Mouse (Mus musculus): ENCODE measurements around the gene Ttc41. TPM values are rescaled to one million over a fixed set of nuclear protein-coding genes. Genes with fewer than 3 reads are reported as not detected.

Gene Ttc41
- polyA plus RNA-seq, 1 experiment: 2.9 TPM

GRCm38 (mm10) chr10:86779816-86780500 is 74.3 kb downstream of the Ttc41 start:
- no peak for TF ChIP-seq CTCF (IDR thresholded peaks at IDR 0.05; ENCODE audit: borderline replicate concordance, insufficient read depth, low read depth, low read length)
- no peak for TF ChIP-seq POLR2A (IDR thresholded peaks at IDR 0.05; ENCODE audit: borderline replicate concordance, insufficient read depth, low read length)
- peak overlapping the region; percentile 59 for H3K4me3 ChIP-seq (replicated peaks; ENCODE audit: insufficient read depth, low read depth, low read length)
- peaks cover 5% of the 10 kb centered on the region; the same call in 1 of the 2 replicates for H3K4me1 ChIP-seq (ENCODE audit: control insufficient read depth, insufficient read depth, low read length)
- H3K27ac ChIP-seq (ENCODE audit: insufficient read depth, low read length): peak overlapping the region; percentile 39
- no peak for DNase-seq
- H3K27me3 ChIP-seq (ENCODE audit: control insufficient read depth, insufficient read depth, low read length): no peaks in the 10 kb centered on the region
- 24% methylated on average over 12 of the region's 12 CpGs for WGBS

DNA sequence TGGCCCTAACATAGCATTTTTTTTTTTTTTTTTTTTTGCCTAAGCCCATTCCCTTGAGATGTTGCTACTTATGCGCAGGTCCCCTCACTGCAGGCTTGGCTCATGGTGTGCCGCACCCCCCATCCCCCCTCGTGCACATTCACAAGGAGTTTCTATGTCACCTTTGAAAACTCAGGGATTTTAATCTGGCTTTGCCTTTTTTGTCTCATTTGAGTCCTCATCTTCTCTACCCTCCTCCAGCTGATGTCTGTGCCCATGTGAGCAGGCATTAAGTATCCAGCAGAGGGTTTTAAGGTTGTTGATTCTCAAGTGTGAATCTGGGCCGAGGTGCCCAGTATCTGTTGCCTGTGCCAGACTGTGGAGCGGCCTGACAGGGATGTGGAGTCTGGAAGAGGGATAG is 76.0 kb downstream of the Ttc41 start:
- peaks cover 5% of the 10 kb centered on the region; the same call in 1 of the 2 replicates for H3K4me1 ChIP-seq (ENCODE audit: control insufficient read depth, insufficient read depth, low read length)
- WGBS: 67% methylated on average over 5 of the region's 5 CpGs
- no peak overlapping the region for H3K4me3 ChIP-seq (replicated peaks; ENCODE audit: insufficient read depth, low read depth, low read length)
- no peaks in the 10 kb centered on the region for H3K27me3 ChIP-seq (ENCODE audit: control insufficient read depth, insufficient read depth, low read length)
- no peak for DNase-seq
- TF ChIP-seq POLR2A (IDR thresholded peaks at IDR 0.05; ENCODE audit: borderline replicate concordance, insufficient read depth, low read length) (no peak), CTCF (IDR thresholded peaks at IDR 0.05; ENCODE audit: borderline replicate concordance, insufficient read depth, low read depth, low read length) (no peak)
- H3K27ac ChIP-seq (ENCODE audit: insufficient read depth, low read length): no peak overlapping the region

DNA sequence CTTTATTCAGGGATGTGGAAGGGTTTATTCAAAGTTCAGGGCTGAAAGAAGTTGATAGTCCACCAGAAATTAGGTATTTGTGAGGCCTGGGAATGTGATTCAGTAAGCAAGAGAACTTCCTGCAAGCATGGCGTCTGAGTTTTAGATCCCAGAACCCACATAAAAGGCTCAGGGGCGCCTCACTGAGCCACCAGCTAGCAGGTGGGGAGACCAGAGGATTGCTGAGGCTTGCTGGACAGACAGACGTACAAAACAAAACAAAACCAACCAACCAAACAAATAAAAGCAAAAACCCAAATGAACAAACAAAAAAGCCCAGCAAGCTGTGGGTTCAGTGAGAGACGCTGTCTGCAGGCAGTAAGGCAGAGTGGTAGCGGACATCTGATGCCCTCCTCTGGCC is 77.0 kb downstream of the Ttc41 start:
- TF ChIP-seq POLR2A (IDR thresholded peaks at IDR 0.05; ENCODE audit: borderline replicate concordance, insufficient read depth, low read length): no peak
- TF ChIP-seq CTCF (IDR thresholded peaks at IDR 0.05; ENCODE audit: borderline replicate concordance, insufficient read depth, low read depth, low read length): no peak
- no peak overlapping the region for H3K27ac ChIP-seq (ENCODE audit: insufficient read depth, low read length)
- no peaks in the 10 kb centered on the region for H3K27me3 ChIP-seq (ENCODE audit: control insufficient read depth, insufficient read depth, low read length)
- no peak for DNase-seq
- H3K4me3 ChIP-seq (replicated peaks; ENCODE audit: insufficient read depth, low read depth, low read length): no peak overlapping the region
- 81% methylated on average over 5 of the region's 5 CpGs for WGBS
- peaks cover 2% of the 10 kb centered on the region; the same call in 1 of the 2 replicates for H3K4me1 ChIP-seq (ENCODE audit: control insufficient read depth, insufficient read depth, low read length)

- no peak overlapping the region for H3K27ac ChIP-seq (ENCODE audit: insufficient read depth, low read length)
- 88% methylated on average over 5 of the region's 5 CpGs for WGBS
These were observed 78.0 kb downstream of the Ttc41 start for GRCm38 (mm10) chr10:86783561-86783960.

GRCm38 (mm10) chr10:86784126-86784675 is 78.6 kb downstream of the Ttc41 start:
- no peak overlapping the region for H3K4me3 ChIP-seq (replicated peaks; ENCODE audit: insufficient read depth, low read depth, low read length)
- TF ChIP-seq POLR2A (IDR thresholded peaks at IDR 0.05; ENCODE audit: borderline replicate concordance, insufficient read depth, low read length) (no peak), CTCF (IDR thresholded peaks at IDR 0.05; ENCODE audit: borderline replicate concordance, insufficient read depth, low read depth, low read length) (no peak)
- no peak overlapping the region for H3K27ac ChIP-seq (ENCODE audit: insufficient read depth, low read length)
- no peak for DNase-seq
- H3K4me1 ChIP-seq (ENCODE audit: control insufficient read depth, insufficient read depth, low read length): peaks cover 6% of the 10 kb centered on the region
- 96% methylated on average over 5 of the region's 5 CpGs for WGBS
- H3K27me3 ChIP-seq (ENCODE audit: control insufficient read depth, insufficient read depth, low read length): no peaks in the 10 kb centered on the region

More at GRCm38 (mm10) chr10:86783561-86783960, 78.0 kb downstream of the Ttc41 start:
- no peaks in the 10 kb centered on the region for H3K27me3 ChIP-seq (ENCODE audit: control insufficient read depth, insufficient read depth, low read length)
- H3K4me1 ChIP-seq (ENCODE audit: control insufficient read depth, insufficient read depth, low read length): peaks cover 6% of the 10 kb centered on the region
- no peak for TF ChIP-seq POLR2A (IDR thresholded peaks at IDR 0.05; ENCODE audit: borderline replicate concordance, insufficient read depth, low read length)
- TF ChIP-seq CTCF (IDR thresholded peaks at IDR 0.05; ENCODE audit: borderline replicate concordance, insufficient read depth, low read depth, low read length): no peak
- no peak overlapping the region for H3K4me3 ChIP-seq (replicated peaks; ENCODE audit: insufficient read depth, low read depth, low read length)
- DNase-seq: no peak

GRCm38 (mm10) chr10:86785396-86785795 is 79.8 kb downstream of the Ttc41 start:
- TF ChIP-seq CTCF (IDR thresholded peaks at IDR 0.05; ENCODE audit: borderline replicate concordance, insufficient read depth, low read depth, low read length): no peak
- TF ChIP-seq POLR2A (IDR thresholded peaks at IDR 0.05; ENCODE audit: borderline replicate concordance, insufficient read depth, low read length): no peak
- H3K27ac ChIP-seq (ENCODE audit: insufficient read depth, low read length): no peak overlapping the region
- H3K4me1 ChIP-seq (ENCODE audit: control insufficient read depth, insufficient read depth, low read length): peaks cover 9% of the 10 kb centered on the region
- H3K4me3 ChIP-seq (replicated peaks; ENCODE audit: insufficient read depth, low read depth, low read length): no peak overlapping the region
- DNase-seq: no peak
- 59% methylated on average over 2 of the region's 2 CpGs for WGBS
- H3K27me3 ChIP-seq (ENCODE audit: control insufficient read depth, insufficient read depth, low read length): no peaks in the 10 kb centered on the region

- no peak for TF ChIP-seq POLR2A (IDR thresholded peaks at IDR 0.05; ENCODE audit: borderline replicate concordance, insufficient read depth, low read length)
- no peak for TF ChIP-seq CTCF (IDR thresholded peaks at IDR 0.05; ENCODE audit: borderline replicate concordance, insufficient read depth, low read depth, low read length)
- Histone ChIP-seq H3K27me3 (ENCODE audit: control insufficient read depth, insufficient read depth, low read length) (no peaks in the 10 kb centered on the region), H3K4me1 (ENCODE audit: control insufficient read depth, insufficient read depth, low read length) (peaks cover 9% of the 10 kb centered on the region), H3K4me3 (replicated peaks; ENCODE audit: insufficient read depth, low read depth, low read length) (no peak overlapping the region), H3K27ac (ENCODE audit: insufficient read depth, low read length) (no peak overlapping the region)
- WGBS: 97% methylated on average over 5 of the region's 5 CpGs
- no peak for DNase-seq
These were observed 80.5 kb downstream of the Ttc41 start for GRCm38 (mm10) chr10:86786083-86786482.

DNA sequence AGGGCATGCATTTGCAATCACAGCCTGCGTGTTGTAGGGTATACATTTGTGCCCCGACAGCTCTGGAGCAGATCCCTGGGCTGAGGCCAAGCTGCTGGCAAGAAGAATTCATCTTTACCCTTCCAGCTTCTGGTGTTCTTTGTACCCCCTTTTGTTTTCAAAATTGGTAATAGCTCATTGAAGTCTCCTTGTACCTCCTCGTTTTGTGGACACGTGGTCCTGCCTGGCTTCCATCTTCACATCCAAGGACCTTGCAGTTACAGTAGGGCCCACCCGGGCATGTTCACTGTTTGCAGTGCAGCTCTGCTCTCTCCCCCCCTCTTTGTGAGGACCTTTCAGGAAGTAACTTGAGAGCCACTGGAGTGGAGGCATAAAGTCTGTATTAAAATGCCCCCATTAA is 82.6 kb downstream of the Ttc41 start:
- Histone ChIP-seq H3K4me1 (ENCODE audit: control insufficient read depth, insufficient read depth, low read length) (peaks cover 11% of the 10 kb centered on the region), H3K27ac (ENCODE audit: insufficient read depth, low read length) (no peak overlapping the region), H3K4me3 (replicated peaks; ENCODE audit: insufficient read depth, low read depth, low read length) (no peak overlapping the region), H3K27me3 (ENCODE audit: control insufficient read depth, insufficient read depth, low read length) (no peaks in the 10 kb centered on the region)
- peak in 1 of 2 experiments; percentile 24 for DNase-seq
- TF ChIP-seq POLR2A (IDR thresholded peaks at IDR 0.05; ENCODE audit: borderline replicate concordance, insufficient read depth, low read length) (no peak), CTCF (IDR thresholded peaks at IDR 0.05; ENCODE audit: borderline replicate concordance, insufficient read depth, low read depth, low read length) (no peak)
- WGBS: 24% methylated on average over 5 of the region's 5 CpGs

Data from cerebellum, adult 2 months (tissue).